Mouse (Mus musculus): Measurements from ENCODE around the gene Carm1. TPM values are rescaled to one million over a fixed set of nuclear protein-coding genes. Genes with fewer than 3 reads are reported as not detected.

Carm1 gene
- polyA plus RNA-seq, 1 experiment from 2014 or later: 15.5 TPM

MicroRNAs encoded within 50 kb of the gene (microRNA counts, 519-probe panel; counts per million panel counts)
- microRNA mmu-miR-1946b: 114 counts per million

Small RNA genes within 50 kb of the gene (microRNA-seq; reads per million reads assigned to microRNA genes)
- gene Mir1946b: not detected

Other genes starting within 250 kb of the Carm1 start
- 0.17 and 0.24 TPM in 2 replicates for gene Ap1m2, start 234.6 kb upstream of the Carm1 start, polyA plus RNA-seq (2015; fragmentation: Nextera tagmentation; extraction: Ambion mirVana)
- gene Slc44a2, start 226.2 kb upstream of the Carm1 start, polyA plus RNA-seq (2015; fragmentation: Nextera tagmentation; extraction: Ambion mirVana): 17.3 and 19.1 TPM in 2 replicates
- gene Ilf3, start 179.0 kb upstream of the Carm1 start, polyA plus RNA-seq (2015; fragmentation: Nextera tagmentation; extraction: Ambion mirVana): 50.9 and 58.8 TPM in 2 replicates
- 24.3 and 28.6 TPM in 2 replicates for gene Qtrt1, start 135.1 kb upstream of the Carm1 start, polyA plus RNA-seq (2015; fragmentation: Nextera tagmentation; extraction: Ambion mirVana)
- gene Dnm2, start 122.0 kb upstream of the Carm1 start, polyA plus RNA-seq (2015; fragmentation: Nextera tagmentation; extraction: Ambion mirVana): 51.8 and 56.8 TPM in 2 replicates
- gene Tmed1, start 36.6 kb upstream of the Carm1 start, polyA plus RNA-seq (2015; fragmentation: Nextera tagmentation; extraction: Ambion mirVana): 36.9 and 38.5 TPM in 2 replicates
- 3.5 and 4.1 TPM in 2 replicates for gene AB124611, start 20.7 kb upstream of the Carm1 start, polyA plus RNA-seq (2015; fragmentation: Nextera tagmentation; extraction: Ambion mirVana)
- 17.7 and 21.5 TPM in 2 replicates for gene Timm29, start 45.8 kb downstream of the Carm1 start, polyA plus RNA-seq (2015; fragmentation: Nextera tagmentation; extraction: Ambion mirVana)
- gene Yipf2, start 45.9 kb downstream of the Carm1 start, polyA plus RNA-seq (2015; fragmentation: Nextera tagmentation; extraction: Ambion mirVana): 8.8 and 10.2 TPM in 2 replicates
- gene Smarca4, start 69.3 kb downstream of the Carm1 start, polyA plus RNA-seq (2015; fragmentation: Nextera tagmentation; extraction: Ambion mirVana): 26.5 and 29.5 TPM in 2 replicates
- gene Ldlr, start 176.6 kb downstream of the Carm1 start, polyA plus RNA-seq (2015; fragmentation: Nextera tagmentation; extraction: Ambion mirVana): 18.6 and 22.5 TPM in 2 replicates
- 86.3 and 91.5 TPM in 2 replicates for gene Spc24, start 213.4 kb downstream of the Carm1 start, polyA plus RNA-seq (2015; fragmentation: Nextera tagmentation; extraction: Ambion mirVana)